Mouse (Mus musculus) stomach, embryonic 15.5 days (tissue): Measurements from ENCODE around the gene Nrxn2. TPM values are rescaled to one million over a fixed set of nuclear protein-coding genes. Genes with fewer than 3 reads are reported as not detected.
A peak's percentile ranks its signal among the peaks of the same experiment; 100 is the strongest.

Source experiments
- ATAC-seq: fragments of 200-750 bp; cut with Nextera tagmentation; 2 replicates; pipeline ENCODE4 v1.8.0; 2017; ENCODE audit warnings: low read depth, moderate number of reproducible peaks, moderate TSS enrichment; ENCODE audit not compliant: insufficient read depth, low FRiP score
- H3K27ac ChIP-seq: fragments of 300-500 bp; sonication (generic); 2 replicates; pipeline ENCODE4 v1.5.1; 2015; ENCODE audit warnings: mild to moderate bottlenecking, inconsistent platforms
- H3K27me3 ChIP-seq: fragments of 300-500 bp; sonication (generic); replicated peaks from 2 replicates; pipeline ENCODE4 v1.6.1; 2015; ENCODE audit warnings: inconsistent platforms
- H3K36me3 ChIP-seq: fragments of 300-500 bp; sonication (generic); 2 replicates; pipeline ENCODE4 v1.6.1; 2015; ENCODE audit warnings: inconsistent platforms
- H3K4me1 ChIP-seq: fragments of 300-500 bp; sonication (generic); 2 replicates; pipeline ENCODE4 v1.6.1; 2015; ENCODE audit warnings: inconsistent platforms
- H3K4me2 ChIP-seq: fragments of 300-500 bp; sonication (generic); 2 replicates; pipeline ENCODE4 v1.6.1; 2015; ENCODE audit warnings: mild to moderate bottlenecking, inconsistent platforms
- H3K4me3 ChIP-seq: fragments of 300-500 bp; sonication (generic); replicated peaks from 2 replicates; pipeline ENCODE4 v1.5.1; 2015; ENCODE audit warnings: inconsistent platforms
- H3K9ac ChIP-seq: fragments of 300-500 bp; sonication (generic); 2 replicates; pipeline ENCODE4 v1.6.1; 2015; ENCODE audit warnings: inconsistent platforms
- H3K9me3 ChIP-seq: fragments of 300-500 bp; sonication (generic); 2 replicates; pipeline ENCODE4 v1.6.1; 2016; ENCODE audit warnings: inconsistent platforms
- WGBS: fragments of 180-500 bp; shearing (Covaris S2); methylation state at CpG from one replicate; pipeline ENCODE4 v1.1.7; 2015; 5-methylcytosine and 5-hydroxymethylcytosine counted together
- polyA plus RNA-seq: library from polyadenylated mRNA; unstranded; fragments of >200 nt; fragmentation: Nextera tagmentation; extraction: Ambion mirVana; gene quantifications from 2 replicates; pipeline ENCODE4 v1.2.1, GENCODE M21; 2015

Nrxn2 gene
- 1.4 and 2.7 TPM in 2 replicates for polyA plus RNA-seq

- H3K27me3 ChIP-seq: peaks cover 52% of the 10 kb centered on the region
- peak within 1 kb of the TSS; percentile 94 for H3K4me2 ChIP-seq
- H3K4me3 ChIP-seq: peak within 1 kb of the TSS; percentile 46
- peak; percentile 87 for ATAC-seq
- under 1% methylated on average over 33 of the region's 46 CpGs for WGBS
- no peaks in the 10 kb centered on the region for H3K36me3 ChIP-seq
- no peak within 1 kb of the TSS for H3K9ac ChIP-seq
- no peak within 1 kb of the TSS for H3K27ac ChIP-seq
- peaks cover 17% of the 10 kb centered on the region for H3K4me1 ChIP-seq
- no peaks in the 10 kb centered on the region for H3K9me3 ChIP-seq
Observed at GRCm38 (mm10) chr19:6418233-6418879, at the start of gene Nrxn2. Gene Nrxn2, plus strand, starts transcription at chr19:6418731.

- Histone ChIP-seq H3K4me3 (no peak overlapping the region), H3K9me3 (no peaks in the 10 kb centered on the region), H3K4me1 (peaks cover 12% of the 10 kb centered on the region), H3K27me3 (no peaks in the 10 kb centered on the region), H3K27ac (no peak overlapping the region), H3K9ac (no peak overlapping the region), H3K36me3 (peaks cover 84% of the 10 kb centered on the region), H3K4me2 (no peak overlapping the region)
- no peak for ATAC-seq
- 86% methylated on average over 2 of the region's 2 CpGs for WGBS
Observed at GRCm38 (mm10) chr19:6370175-6370574, 48.4 kb upstream of the Nrxn2 start.

- Histone ChIP-seq H3K27ac (no peak overlapping the region), H3K4me3 (no peak overlapping the region), H3K36me3 (peaks cover 82% of the 10 kb centered on the region), H3K4me2 (no peak overlapping the region), H3K9ac (no peak overlapping the region), H3K4me1 (no peaks in the 10 kb centered on the region), H3K27me3 (no peaks in the 10 kb centered on the region), H3K9me3 (no peaks in the 10 kb centered on the region)
- no peak for ATAC-seq
- WGBS: 91% methylated on average over 3 of the region's 3 CpGs
Observed at GRCm38 (mm10) chr19:6372433-6372832, 46.1 kb upstream of the Nrxn2 start.

- H3K9me3 ChIP-seq: no peaks in the 10 kb centered on the region
- H3K4me3 ChIP-seq: no peak overlapping the region
- H3K9ac ChIP-seq: no peak overlapping the region
- H3K36me3 ChIP-seq: peaks cover 75% of the 10 kb centered on the region
- 0 out of 2 replicates have a peak, but pooled peaks have one; percentile 27 for ATAC-seq
- H3K4me1 ChIP-seq: no peaks in the 10 kb centered on the region
- 60% methylated on average over 12 of the region's 12 CpGs for WGBS
- H3K27me3 ChIP-seq: no peaks in the 10 kb centered on the region
- H3K4me2 ChIP-seq: no peak overlapping the region
- H3K27ac ChIP-seq: no peak overlapping the region
Observed at GRCm38 (mm10) chr19:6373539-6374400, 44.8 kb upstream of the Nrxn2 start.

- no peaks in the 10 kb centered on the region for H3K9me3 ChIP-seq
- H3K4me2 ChIP-seq: no peak overlapping the region
Observed at GRCm38 (mm10) chr19:6374571-6374970, 44.0 kb upstream of the Nrxn2 start.

GRCm38 (mm10) chr19:6375423-6376254 is 42.9 kb upstream of the Nrxn2 start:
- Histone ChIP-seq H3K4me3 (no peak overlapping the region), H3K4me2 (no peak overlapping the region), H3K36me3 (peaks cover 62% of the 10 kb centered on the region), H3K27me3 (no peaks in the 10 kb centered on the region), H3K4me1 (no peaks in the 10 kb centered on the region), H3K9ac (no peak overlapping the region), H3K27ac (no peak overlapping the region), H3K9me3 (no peaks in the 10 kb centered on the region)
- ATAC-seq: no peak
- 92% methylated on average over 42 of the region's 42 CpGs for WGBS

More at GRCm38 (mm10) chr19:6374571-6374970, 44.0 kb upstream of the Nrxn2 start:
- 95% methylated on average over 10 of the region's 10 CpGs for WGBS
- no peak overlapping the region for H3K27ac ChIP-seq
- H3K27me3 ChIP-seq: no peaks in the 10 kb centered on the region
- ATAC-seq: no peak
- H3K4me1 ChIP-seq: no peaks in the 10 kb centered on the region
- no peak overlapping the region for H3K9ac ChIP-seq
- H3K4me3 ChIP-seq: no peak overlapping the region
- H3K36me3 ChIP-seq: peaks cover 70% of the 10 kb centered on the region

- Histone ChIP-seq H3K4me1 (no peaks in the 10 kb centered on the region), H3K36me3 (peaks cover 56% of the 10 kb centered on the region), H3K27me3 (no peaks in the 10 kb centered on the region), H3K4me3 (no peak overlapping the region), H3K9me3 (no peaks in the 10 kb centered on the region), H3K4me2 (no peak overlapping the region), H3K27ac (no peak overlapping the region), H3K9ac (no peak overlapping the region)
- WGBS: 77% methylated on average over 14 of the region's 14 CpGs
- ATAC-seq: no peak
Observed at GRCm38 (mm10) chr19:6376255-6376564, 42.3 kb upstream of the Nrxn2 start.

GRCm38 (mm10) chr19:6376643-6377042 is 41.9 kb upstream of the Nrxn2 start:
- no peak overlapping the region for H3K9ac ChIP-seq
- no peak overlapping the region for H3K4me2 ChIP-seq
- H3K4me1 ChIP-seq: no peaks in the 10 kb centered on the region
- 73% methylated on average over 2 of the region's 2 CpGs for whole genome bisulfite sequencing
- peaks cover 52% of the 10 kb centered on the region for H3K36me3 ChIP-seq
- no peak overlapping the region for H3K4me3 ChIP-seq
- H3K27me3 ChIP-seq: no peaks in the 10 kb centered on the region
- ATAC-seq: no peak
- no peak overlapping the region for H3K27ac ChIP-seq
- no peaks in the 10 kb centered on the region for H3K9me3 ChIP-seq

- Histone ChIP-seq H3K9ac (no peak overlapping the region), H3K4me1 (no peaks in the 10 kb centered on the region), H3K9me3 (no peaks in the 10 kb centered on the region), H3K27ac (no peak overlapping the region), H3K4me2 (no peak overlapping the region), H3K27me3 (no peaks in the 10 kb centered on the region), H3K4me3 (no peak overlapping the region), H3K36me3 (peaks cover 44% of the 10 kb centered on the region)
- WGBS: 75% methylated on average over 11 of the region's 11 CpGs
- ATAC-seq: no peak
Observed at GRCm38 (mm10) chr19:6377327-6378040, 41.0 kb upstream of the Nrxn2 start.

- Histone ChIP-seq H3K27ac (peak overlapping the region; percentile 42; the same call in 1 of the 2 replicates), H3K9me3 (no peaks in the 10 kb centered on the region), H3K9ac (no peak overlapping the region), H3K4me2 (no peak overlapping the region), H3K36me3 (peaks cover 18% of the 10 kb centered on the region), H3K4me1 (peaks cover 21% of the 10 kb centered on the region), H3K4me3 (no peak overlapping the region), H3K27me3 (no peaks in the 10 kb centered on the region)
- WGBS: 89% methylated on average over 9 of the region's 9 CpGs
- no peak for ATAC-seq
Observed at GRCm38 (mm10) chr19:6380411-6381166, 37.9 kb upstream of the Nrxn2 start.

GRCm38 (mm10) chr19:6381238-6381637 is 37.3 kb upstream of the Nrxn2 start:
- Histone ChIP-seq H3K27me3 (no peaks in the 10 kb centered on the region), H3K9me3 (no peaks in the 10 kb centered on the region), H3K36me3 (peaks cover 12% of the 10 kb centered on the region), H3K27ac (no peak overlapping the region), H3K4me1 (peaks cover 24% of the 10 kb centered on the region), H3K4me2 (no peak overlapping the region), H3K9ac (no peak overlapping the region), H3K4me3 (no peak overlapping the region)
- no peak for ATAC-seq
- 93% methylated on average over 5 of the region's 5 CpGs for WGBS
